Mouse (Mus musculus) stomach, postnatal 0 days (tissue): Measurements from ENCODE around the gene Nkain4.

Source experiments
- CTCF ChIP-seq: IDR thresholded peaks from 2 replicates; pipeline ENCODE4 v1.5.1; 2016; ENCODE audit warnings: antibody characterized with exemption, low read depth, mild to moderate bottlenecking, moderate library complexity
- EP300 ChIP-seq: optimal IDR thresholded peaks from 2 replicates; pipeline ENCODE3; 2016; ENCODE audit warnings: antibody characterized with exemption

- TF ChIP-seq CTCF: peak; percentile 44
- no peak for TF ChIP-seq EP300
These were observed 33.9 kb upstream of the Nkain4 start for GRCm38 (mm10) chr2:180988347-180988913.
